Mouse (Mus musculus) T-helper 1 cell (primary cell): ENCODE measurements around the gene Erlin1.

Experiments
- in situ Hi-C: fragments of 300-600 bp; cut with MboI, MseI; formaldehyde crosslinking; loops from one replicate; pipeline ENCODE4 v1.15.1; 2025; ENCODE audit warnings: high pct_unique_total_duplicates

Erlin1 gene

GRCm38 (mm10) chr19:44063773-44064172 lies 5.8 kb downstream of the Erlin1 start:
- in situ Hi-C loops = no loop called here

GRCm38 (mm10) chr19:44060226-44060625 lies 9.4 kb downstream of the Erlin1 start:
- in situ Hi-C loops = no loop called here

GRCm38 (mm10) chr19:44055173-44055826 lies 14.3 kb downstream of the Erlin1 start:
- in situ Hi-C loops = no loop called here

GRCm38 (mm10) chr19:44050388-44050787 lies 19.2 kb downstream of the Erlin1 start:
- in situ Hi-C loops = no loop called here

- in situ Hi-C loops = no loop called here
Observed at GRCm38 (mm10) chr19:44049282-44049681, 20.3 kb downstream of the Erlin1 start.

- in situ Hi-C loops = no loop called here
Observed at GRCm38 (mm10) chr19:44045847-44046246, 23.7 kb downstream of the Erlin1 start.

- in situ Hi-C loops = no loop called here
Observed at GRCm38 (mm10) chr19:44042121-44042520, 27.5 kb downstream of the Erlin1 start.

GRCm38 (mm10) chr19:44033396-44033795 lies 36.2 kb downstream of the Erlin1 start:
- in situ Hi-C loops = no loop called here

- in situ Hi-C loops = no loop called here
Observed at GRCm38 (mm10) chr19:44032046-44032744, 37.4 kb downstream of the Erlin1 start.

GRCm38 (mm10) chr19:44030024-44030423 lies 39.6 kb downstream of the Erlin1 start:
- in situ Hi-C loops = no loop called here

- in situ Hi-C loops = no loop called here
Observed at GRCm38 (mm10) chr19:44028972-44029371, 40.6 kb downstream of the Erlin1 start, which contains the start of gene Cyp2c23. Gene Cyp2c23, minus strand, starts transcription at chr19:44029208.

- in situ Hi-C loops = no loop called here
Observed at GRCm38 (mm10) chr19:44026956-44027530, 42.5 kb downstream of the Erlin1 start.

- in situ Hi-C loops = no loop called here
Observed at GRCm38 (mm10) chr19:44024921-44025585, 44.5 kb downstream of the Erlin1 start.

- in situ Hi-C loops = no loop called here
Observed at GRCm38 (mm10) chr19:44023066-44023465, 46.5 kb downstream of the Erlin1 start.

GRCm38 (mm10) chr19:44021502-44021901 lies 48.1 kb downstream of the Erlin1 start:
- in situ Hi-C loops = no loop called here

- in situ Hi-C loops = no loop called here
Observed at GRCm38 (mm10) chr19:44019739-44020138, 49.8 kb downstream of the Erlin1 start.

GRCm38 (mm10) chr19:44013862-44014261 lies 55.7 kb downstream of the Erlin1 start:
- in situ Hi-C loops = no loop called here

- in situ Hi-C loops = loop anchor here (10.0 kb wide), 1 partner anchor 1326 kb away; no protein-coding TSS in a partner anchor
Observed at GRCm38 (mm10) chr19:44008784-44009183, 60.8 kb downstream of the Erlin1 start.

GRCm38 (mm10) chr19:44007186-44007585 lies 62.4 kb downstream of the Erlin1 start:
- in situ Hi-C loops = loop anchor here (10.0 kb wide), 1 partner anchor 1328 kb away; no protein-coding TSS in a partner anchor

- in situ Hi-C loops = loop anchor here (10.0 kb wide), 1 partner anchor 1330 kb away; no protein-coding TSS in a partner anchor
Observed at GRCm38 (mm10) chr19:44005025-44005424, 64.6 kb downstream of the Erlin1 start.

GRCm38 (mm10) chr19:44004261-44004660 lies 65.3 kb downstream of the Erlin1 start:
- in situ Hi-C loops = loop anchor here (10.0 kb wide), 1 partner anchor 1331 kb away; no protein-coding TSS in a partner anchor

GRCm38 (mm10) chr19:44000720-44001119 lies 68.9 kb downstream of the Erlin1 start:
- in situ Hi-C loops = loop anchor here (10.0 kb wide), 1 partner anchor 1334 kb away; no protein-coding TSS in a partner anchor
